Mouse (Mus musculus): ENCODE data around the gene Fbxl17. TPM values are rescaled to one million over a fixed set of nuclear protein-coding genes. Genes with fewer than 3 reads are reported as not detected.

Gene Fbxl17
- total RNA-seq, 2 experiments from 2014 or later: 59.0 to 66.2 TPM

- H3K27ac ChIP-seq: no peak overlapping the region
- intact Hi-C loops (cut with DNase I): no loop called here
- no peak for TF ChIP-seq CTCF (IDR thresholded peaks at IDR 0.05)
- H3K4me3 ChIP-seq: no peak overlapping the region
- DNase-seq (ENCODE audit: extremely low spot score in 1 of 2, low spot score in 2 of 2): no peak
Measured at GRCm38 (mm10) chr17:63259091-63259490, 240.7 kb downstream of the Fbxl17 start.

- no peak for DNase-seq (ENCODE audit: extremely low spot score in 1 of 2, low spot score in 2 of 2)
- no peak for TF ChIP-seq CTCF (IDR thresholded peaks at IDR 0.05)
- Histone ChIP-seq H3K4me3 (no peak overlapping the region), H3K27ac (no peak overlapping the region)
- intact Hi-C loops (cut with DNase I): no loop called here
Measured at GRCm38 (mm10) chr17:63246144-63246619, 253.6 kb downstream of the Fbxl17 start.

- Histone ChIP-seq H3K4me3 (no peak overlapping the region), H3K27ac (no peak overlapping the region)
- no peak for DNase-seq (ENCODE audit: extremely low spot score in 1 of 2, low spot score in 2 of 2)
- intact Hi-C loops (cut with DNase I): no loop called here
- TF ChIP-seq CTCF (IDR thresholded peaks at IDR 0.05): no peak
Measured at GRCm38 (mm10) chr17:63245472-63245871, 254.3 kb downstream of the Fbxl17 start.

- intact Hi-C loops (cut with DNase I): no loop called here
- no peak for DNase-seq (ENCODE audit: extremely low spot score in 1 of 2, low spot score in 2 of 2)
- no peak overlapping the region for H3K4me3 ChIP-seq
- TF ChIP-seq CTCF (IDR thresholded peaks at IDR 0.05): no peak
- no peak overlapping the region for H3K27ac ChIP-seq
Measured at GRCm38 (mm10) chr17:63242761-63243160, 257.1 kb downstream of the Fbxl17 start.

- Histone ChIP-seq H3K27ac (no peak overlapping the region), H3K4me3 (no peak overlapping the region)
- no peak for DNase-seq (ENCODE audit: extremely low spot score in 1 of 2, low spot score in 2 of 2)
- intact Hi-C loops (cut with DNase I): no loop called here
- TF ChIP-seq CTCF (IDR thresholded peaks at IDR 0.05): no peak
Measured at GRCm38 (mm10) chr17:63240731-63241106, 259.1 kb downstream of the Fbxl17 start.

GRCm38 (mm10) chr17:63240021-63240730 is 259.6 kb downstream of the Fbxl17 start:
- intact Hi-C loops (cut with DNase I): no loop called here

GRCm38 (mm10) chr17:63236846-63237245 is 263.0 kb downstream of the Fbxl17 start:
- Histone ChIP-seq H3K4me3 (no peak overlapping the region), H3K27ac (no peak overlapping the region)
- intact Hi-C loops (cut with DNase I): no loop called here
- no peak for TF ChIP-seq CTCF (IDR thresholded peaks at IDR 0.05)
- DNase-seq (ENCODE audit: extremely low spot score in 1 of 2, low spot score in 2 of 2): no peak

More at GRCm38 (mm10) chr17:63240021-63240730, 259.6 kb downstream of the Fbxl17 start:
- Histone ChIP-seq H3K27ac (no peak overlapping the region), H3K4me3 (no peak overlapping the region)
- DNase-seq (ENCODE audit: extremely low spot score in 1 of 2, low spot score in 2 of 2): no peak
- TF ChIP-seq CTCF (IDR thresholded peaks at IDR 0.05): no peak

GRCm38 (mm10) chr17:63236221-63236620 is 263.6 kb downstream of the Fbxl17 start:
- intact Hi-C loops (cut with DNase I): no loop called here
- Histone ChIP-seq H3K4me3 (no peak overlapping the region), H3K27ac (no peak overlapping the region)
- no peak for DNase-seq (ENCODE audit: extremely low spot score in 1 of 2, low spot score in 2 of 2)
- no peak for TF ChIP-seq CTCF (IDR thresholded peaks at IDR 0.05)

- DNase-seq (ENCODE audit: extremely low spot score in 1 of 2, low spot score in 2 of 2): no peak
- H3K27ac ChIP-seq: no peak overlapping the region
- intact Hi-C loops (cut with DNase I): no loop called here
- H3K4me3 ChIP-seq: no peak overlapping the region
- TF ChIP-seq CTCF (IDR thresholded peaks at IDR 0.05): no peak; the same call in 1 of the 2 replicates
Measured at GRCm38 (mm10) chr17:63235821-63236220, 264.0 kb downstream of the Fbxl17 start.

GRCm38 (mm10) chr17:63229111-63229510 is 270.7 kb downstream of the Fbxl17 start:
- intact Hi-C loops (cut with DNase I): no loop called here
- Histone ChIP-seq H3K4me3 (no peak overlapping the region), H3K27ac (no peak overlapping the region)
- DNase-seq (ENCODE audit: extremely low spot score in 1 of 2, low spot score in 2 of 2): no peak
- no peak for TF ChIP-seq CTCF (IDR thresholded peaks at IDR 0.05)

- intact Hi-C loops (cut with DNase I): no loop called here
- TF ChIP-seq CTCF (IDR thresholded peaks at IDR 0.05): no peak
Measured at GRCm38 (mm10) chr17:63226380-63226779, 273.4 kb downstream of the Fbxl17 start.

GRCm38 (mm10) chr17:63225959-63226358 is 273.9 kb downstream of the Fbxl17 start:
- no peak overlapping the region for H3K27ac ChIP-seq
- intact Hi-C loops (cut with DNase I): no loop called here
- H3K4me3 ChIP-seq: no peak overlapping the region
- no peak for TF ChIP-seq CTCF (IDR thresholded peaks at IDR 0.05)
- no peak for DNase-seq (ENCODE audit: extremely low spot score in 1 of 2, low spot score in 2 of 2)

More at GRCm38 (mm10) chr17:63226380-63226779, 273.4 kb downstream of the Fbxl17 start:
- no peak overlapping the region for H3K27ac ChIP-seq
- no peak for DNase-seq (ENCODE audit: extremely low spot score in 1 of 2, low spot score in 2 of 2)
- no peak overlapping the region for H3K4me3 ChIP-seq

- intact Hi-C loops (cut with DNase I): no loop called here
- no peak for TF ChIP-seq CTCF (IDR thresholded peaks at IDR 0.05)
- H3K27ac ChIP-seq: no peak overlapping the region
- DNase-seq (ENCODE audit: extremely low spot score in 1 of 2, low spot score in 2 of 2): no peak
- no peak overlapping the region for H3K4me3 ChIP-seq
Measured at GRCm38 (mm10) chr17:63223675-63224074, 276.1 kb downstream of the Fbxl17 start.

Measured in left cerebral cortex, adult 2 months (tissue).